Mouse (Mus musculus) thymus, adult 2 months (tissue): ENCODE data around the gene Astn1. TPM values are rescaled to one million over a fixed set of nuclear protein-coding genes. Genes with fewer than 3 reads are reported as not detected.

Source experiments
- DNase-seq: peaks from one replicate; pipeline ENCODE4 v3.0.0; 2021
- H3K27ac ChIP-seq: fragments of 200-500 bp; 2 replicates; pipeline ENCODE4 v1.5.1; 2012; ENCODE audit warnings: low read length, control low read depth; ENCODE audit not compliant: control insufficient read depth, insufficient read depth
- H3K27me3 ChIP-seq: fragments of 200-500 bp; 2 replicates; pipeline ENCODE4 v1.6.1; 2012; ENCODE audit warnings: mild to moderate bottlenecking, low read length, moderate library complexity, mixed read lengths; ENCODE audit not compliant: control insufficient read depth, insufficient read depth
- H3K36me3 ChIP-seq: fragments of 200-500 bp; 2 replicates; pipeline ENCODE4 v1.6.1; 2012; ENCODE audit warnings: mild to moderate bottlenecking, low read length, moderate library complexity; ENCODE audit not compliant: control insufficient read depth, insufficient read depth
- H3K4me1 ChIP-seq: fragments of 200-500 bp; replicated peaks from 2 replicates; pipeline ENCODE4 v1.6.1; 2012; ENCODE audit warnings: low read length; ENCODE audit not compliant: control insufficient read depth, insufficient read depth
- H3K4me3 ChIP-seq: fragments of 200-500 bp; 2 replicates; pipeline ENCODE4 v1.5.1; 2012; ENCODE audit warnings: mild to moderate bottlenecking, low read length, control low read depth, moderate library complexity; ENCODE audit not compliant: control insufficient read depth, insufficient read depth
- CTCF ChIP-seq: fragments of 200-500 bp; IDR thresholded peaks from 2 replicates; pipeline ENCODE4 v1.5.1; 2012; ENCODE audit warnings: mild to moderate bottlenecking, control low read depth, low read length, moderate library complexity, borderline replicate concordance; ENCODE audit not compliant: control insufficient read depth, poor library complexity, insufficient read depth; ENCODE audit errors: extremely low read depth
- POLR2A ChIP-seq: fragments of 200-500 bp; IDR thresholded peaks from 2 replicates; pipeline ENCODE4 v1.6.1; 2012; ENCODE audit warnings: mild to moderate bottlenecking, low read length, control low read depth, moderate library complexity; ENCODE audit not compliant: control insufficient read depth, poor library complexity, insufficient read depth; ENCODE audit errors: extremely low read depth
- WGBS: fragments of 180-500 bp; shearing (Covaris S2); methylation state at CpG from one replicate; pipeline ENCODE4 v1.1.7; 2018; 5-methylcytosine and 5-hydroxymethylcytosine counted together
- polyA plus RNA-seq: library from polyadenylated mRNA; depleted of rRNA; stranded (reverse); fragments of >200 nt; gene quantifications from 2 replicates; pipeline ENCODE4 v1.2.3, GENCODE M21; 2012

Gene Astn1
- polyA plus RNA-seq, 1 experiment = 0.19 TPM

DNA sequence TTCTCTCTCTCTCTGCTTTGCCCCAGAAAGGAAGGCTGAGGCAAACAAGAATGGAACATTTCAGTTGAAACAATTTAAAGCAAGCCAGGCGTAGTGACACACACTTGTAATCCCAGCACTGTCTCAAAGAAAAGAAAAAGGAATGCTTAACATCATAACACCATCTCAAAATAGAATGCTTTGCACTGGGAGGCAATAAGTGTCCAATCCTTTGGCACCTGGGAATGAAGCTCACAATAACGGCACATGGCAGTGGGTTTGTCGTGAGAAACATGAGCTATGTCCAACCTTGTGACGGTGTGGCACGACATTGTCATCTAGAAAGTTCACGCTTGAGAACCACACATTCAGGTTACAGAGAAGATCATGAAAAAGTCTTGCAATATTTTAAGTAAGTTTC, 191.3 kb downstream of the Astn1 start:
- no peak for DNase-seq
- WGBS = 96% methylated on average over 6 of the region's 6 CpGs
- H3K27ac ChIP-seq = no peak overlapping the region
- no peak for TF ChIP-seq CTCF
- TF ChIP-seq POLR2A = no peak
- H3K4me1 ChIP-seq = no peaks in the 10 kb centered on the region
- no peaks in the 10 kb centered on the region for H3K27me3 ChIP-seq
- no peaks in the 10 kb centered on the region for H3K36me3 ChIP-seq
- no peak overlapping the region for H3K4me3 ChIP-seq

GRCm38 (mm10) chr1:158554020-158554505, 192.0 kb downstream of the Astn1 start:
- Histone ChIP-seq H3K36me3 (no peaks in the 10 kb centered on the region), H3K27me3 (no peaks in the 10 kb centered on the region), H3K27ac (no peak overlapping the region), H3K4me3 (no peak overlapping the region), H3K4me1 (no peaks in the 10 kb centered on the region)
- TF ChIP-seq POLR2A (no peak), CTCF (no peak)
- 57% methylated on average over 6 of the region's 6 CpGs for WGBS
- no peak for DNase-seq

DNA sequence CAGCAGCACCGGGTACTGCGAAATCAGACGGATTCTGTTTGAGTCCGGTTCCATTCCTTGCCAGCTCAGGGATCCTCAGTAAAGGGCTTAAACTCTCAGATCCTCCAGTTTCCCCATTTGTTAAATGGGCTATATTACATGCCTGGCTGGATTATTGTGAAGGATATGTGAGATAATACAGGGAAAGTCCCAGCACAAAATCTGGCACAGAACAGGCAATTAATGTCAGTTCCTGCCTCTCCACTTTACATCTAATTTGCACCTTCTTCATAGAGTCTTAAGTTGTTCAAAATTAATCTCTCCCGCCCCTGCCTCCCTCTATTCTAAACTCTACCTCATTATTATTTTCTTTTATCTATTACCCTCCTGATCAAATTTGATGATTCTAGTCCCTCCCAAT, 211.1 kb downstream of the Astn1 start:
- H3K36me3 ChIP-seq = no peaks in the 10 kb centered on the region
- no peak for TF ChIP-seq CTCF
- no peak for TF ChIP-seq POLR2A
- H3K4me1 ChIP-seq = no peaks in the 10 kb centered on the region
- no peak overlapping the region for H3K4me3 ChIP-seq
- no peak for DNase-seq
- H3K27me3 ChIP-seq = no peaks in the 10 kb centered on the region
- no peak overlapping the region for H3K27ac ChIP-seq
- WGBS = 95% methylated on average over 5 of the region's 5 CpGs

- 92% methylated on average over 7 of the region's 7 CpGs for WGBS
- no peaks in the 10 kb centered on the region for H3K36me3 ChIP-seq
- H3K27ac ChIP-seq = no peak overlapping the region
Measured at GRCm38 (mm10) chr1:158573597-158573996, 211.5 kb downstream of the Astn1 start.

GRCm38 (mm10) chr1:158575997-158576396, 213.9 kb downstream of the Astn1 start:
- WGBS = 60% methylated on average over 1 of the region's 1 CpGs
- Histone ChIP-seq H3K4me3 (no peak overlapping the region), H3K27ac (no peak overlapping the region), H3K4me1 (no peaks in the 10 kb centered on the region), H3K27me3 (no peaks in the 10 kb centered on the region), H3K36me3 (no peaks in the 10 kb centered on the region)
- no peak for DNase-seq
- TF ChIP-seq POLR2A = no peak
- no peak for TF ChIP-seq CTCF

More at GRCm38 (mm10) chr1:158573597-158573996, 211.5 kb downstream of the Astn1 start:
- Histone ChIP-seq H3K4me1 (no peaks in the 10 kb centered on the region), H3K27me3 (no peaks in the 10 kb centered on the region), H3K4me3 (no peak overlapping the region)
- TF ChIP-seq CTCF (no peak), POLR2A (no peak)
- no peak for DNase-seq

- Histone ChIP-seq H3K36me3 (no peaks in the 10 kb centered on the region), H3K4me3 (no peak overlapping the region), H3K27ac (no peak overlapping the region), H3K27me3 (no peaks in the 10 kb centered on the region), H3K4me1 (no peaks in the 10 kb centered on the region)
- DNase-seq = no peak
- TF ChIP-seq POLR2A (no peak), CTCF (no peak)
Measured at GRCm38 (mm10) chr1:158581806-158582205, 219.7 kb downstream of the Astn1 start.

- no peak for DNase-seq
- TF ChIP-seq POLR2A (no peak), CTCF (no peak)
- Histone ChIP-seq H3K4me3 (no peak overlapping the region), H3K4me1 (no peaks in the 10 kb centered on the region), H3K27ac (no peak overlapping the region), H3K36me3 (no peaks in the 10 kb centered on the region), H3K27me3 (no peaks in the 10 kb centered on the region)
- WGBS = 83% methylated on average over 3 of the region's 3 CpGs
Measured at GRCm38 (mm10) chr1:158588903-158589302, 226.8 kb downstream of the Astn1 start.
